Mouse (Mus musculus) embryonic facial prominence, embryonic 10.5 days (tissue): ENCODE data around the gene Moxd1. TPM values are rescaled to one million over a fixed set of nuclear protein-coding genes. Genes with fewer than 3 reads are reported as not detected.

Source experiments
- DNase-seq: peaks from one replicate; pipeline ENCODE4 v3.0.0-alpha.2; 2017; ENCODE audit warnings: low spot score
- H3K27ac ChIP-seq: fragments of 300-500 bp; sonication (generic); replicated peaks from 2 replicates; pipeline ENCODE4 v1.5.1; 2016; ENCODE audit warnings: mild to moderate bottlenecking
- H3K27me3 ChIP-seq: fragments of 300-500 bp; sonication (generic); replicated peaks from 2 replicates; pipeline ENCODE4 v1.6.1; 2016; ENCODE audit warnings: low read depth, mild to moderate bottlenecking; ENCODE audit not compliant: poor library complexity, severe bottlenecking
- H3K36me3 ChIP-seq: fragments of 300-500 bp; sonication (generic); replicated peaks from 2 replicates; pipeline ENCODE4 v1.6.1; 2016; ENCODE audit warnings: mild to moderate bottlenecking, moderate library complexity
- H3K4me1 ChIP-seq: fragments of 300-500 bp; sonication (generic); 2 replicates; pipeline ENCODE4 v1.6.1; 2016
- H3K4me3 ChIP-seq: fragments of 300-500 bp; sonication (generic); 2 replicates; pipeline ENCODE4 v1.5.1; 2016; ENCODE audit warnings: mild to moderate bottlenecking, moderate library complexity
- H3K9me3 ChIP-seq: fragments of 300-500 bp; sonication (generic); 2 replicates; pipeline ENCODE4 v1.6.1; 2016; ENCODE audit warnings: mild to moderate bottlenecking
- WGBS: fragments of 180-500 bp; shearing (Covaris S2); methylation state at CpG from one replicate; pipeline ENCODE4 v1.1.7; 2016; 5-methylcytosine and 5-hydroxymethylcytosine counted together
- polyA plus RNA-seq: library from polyadenylated mRNA; unstranded; fragments of >200 nt; fragmentation: Nextera tagmentation; extraction: Ambion mirVana; gene quantifications from 2 replicates; pipeline ENCODE4 v1.2.1, GENCODE M21; 2016

The Moxd1 gene
- polyA plus RNA-seq, 1 experiment from 2014 or later = 12.8 TPM

DNA sequence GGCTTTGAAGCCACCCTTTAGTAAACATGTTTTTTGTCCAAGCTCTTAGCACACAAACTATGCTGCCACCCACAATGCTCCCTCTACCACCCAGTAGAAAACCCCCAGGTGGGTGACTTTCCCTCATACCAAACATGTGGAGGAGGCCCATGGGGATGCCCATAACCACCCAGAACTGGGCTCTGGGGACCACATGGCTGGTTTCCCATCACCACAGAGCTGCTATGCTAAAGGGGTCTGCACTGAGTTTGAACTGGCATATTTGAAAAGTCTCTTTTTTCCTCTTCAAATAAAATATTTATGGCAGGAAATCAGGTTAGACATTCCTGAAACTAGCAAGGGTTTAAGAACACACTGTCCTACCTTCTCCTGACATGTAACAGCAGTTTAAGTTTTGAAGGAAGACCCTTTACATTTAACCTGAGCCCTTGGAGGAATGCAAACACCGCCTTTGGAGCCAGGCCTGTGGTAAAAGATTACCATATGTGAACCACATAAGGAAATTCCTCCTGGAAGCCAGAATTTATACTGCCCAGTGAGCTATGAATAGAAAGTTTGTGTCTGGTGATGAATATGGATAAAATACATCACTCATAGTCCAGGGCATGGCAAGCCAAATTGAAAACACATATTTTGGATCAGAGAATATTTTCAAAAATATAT lies 117.4 kb downstream of the Moxd1 start:
- WGBS = 46% methylated on average over 1 of the region's 1 CpGs
- no peaks in the 10 kb centered on the region for H3K36me3 ChIP-seq
- DNase-seq = no peak
- peaks cover 14% of the 10 kb centered on the region for H3K4me1 ChIP-seq
- no peak overlapping the region for H3K4me3 ChIP-seq
- H3K27ac ChIP-seq = peak overlapping the region; percentile 51; the same call in 1 of the 2 replicates
- no peaks in the 10 kb centered on the region for H3K27me3 ChIP-seq
- no peaks in the 10 kb centered on the region for H3K9me3 ChIP-seq

DNA sequence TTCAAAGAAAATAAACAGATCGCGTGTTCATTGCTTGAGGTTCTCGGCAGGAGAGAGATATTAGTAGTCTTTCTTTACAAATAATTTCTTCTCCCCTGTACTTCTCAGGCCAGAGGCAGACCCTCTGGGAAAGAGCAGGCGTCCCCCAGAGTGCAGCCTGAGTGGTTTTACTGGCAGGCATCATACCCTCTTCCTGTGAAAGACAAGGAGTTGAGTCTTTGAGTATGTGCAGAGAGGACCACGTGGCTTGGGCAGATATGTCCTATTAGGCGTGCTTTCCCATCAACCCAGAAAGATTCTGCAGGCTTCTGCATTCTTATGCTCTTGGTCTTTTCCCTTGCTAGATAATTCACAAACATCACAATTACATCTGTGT lies 117.9 kb downstream of the Moxd1 start:
- H3K36me3 ChIP-seq = no peaks in the 10 kb centered on the region
- H3K4me3 ChIP-seq = no peak overlapping the region
- 83% methylated on average over 6 of the region's 6 CpGs for WGBS
- H3K27ac ChIP-seq = no peak overlapping the region
- no peaks in the 10 kb centered on the region for H3K9me3 ChIP-seq
- DNase-seq = no peak
- H3K27me3 ChIP-seq = no peaks in the 10 kb centered on the region
- H3K4me1 ChIP-seq = peaks cover 14% of the 10 kb centered on the region

DNA sequence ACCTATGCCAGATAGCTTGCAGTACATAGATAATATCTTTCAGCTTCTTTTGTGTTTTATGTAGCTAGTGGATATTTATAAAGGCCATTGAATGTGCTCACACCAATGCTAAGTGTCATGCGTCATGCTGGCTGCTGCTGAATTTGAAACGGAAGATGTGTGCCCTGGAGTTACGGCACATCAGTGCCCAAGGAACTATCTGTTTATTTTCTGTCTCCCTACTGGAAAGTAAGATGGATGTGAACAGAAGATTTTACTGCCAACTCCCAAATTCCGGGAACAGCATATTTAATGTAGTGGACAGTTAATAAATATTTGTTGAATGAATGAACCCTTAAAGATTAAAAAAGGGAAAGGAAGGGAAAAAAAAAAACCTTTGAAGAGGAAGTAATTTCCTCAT lies 119.8 kb downstream of the Moxd1 start:
- 86% methylated on average over 4 of the region's 4 CpGs for WGBS
- Histone ChIP-seq H3K9me3 (no peaks in the 10 kb centered on the region), H3K4me1 (peaks cover 14% of the 10 kb centered on the region), H3K27ac (no peak overlapping the region), H3K27me3 (no peaks in the 10 kb centered on the region), H3K4me3 (no peak overlapping the region), H3K36me3 (no peaks in the 10 kb centered on the region)
- DNase-seq = no peak

Other genes starting within 250 kb of the Moxd1 start
- gene Taar6, start 237.9 kb upstream of the Moxd1 start, polyA plus RNA-seq = not detected in 2 replicates
- gene Taar7a, start 230.0 kb upstream of the Moxd1 start, polyA plus RNA-seq = not detected in 2 replicates
- not detected in 2 replicates for gene Taar7b, start 223.6 kb upstream of the Moxd1 start, polyA plus RNA-seq
- not detected in 2 replicates for gene Taar7d, start 196.3 kb upstream of the Moxd1 start, polyA plus RNA-seq
- gene Taar7e, start 185.9 kb upstream of the Moxd1 start, polyA plus RNA-seq = not detected in 2 replicates
- gene Taar7f, start 174.0 kb upstream of the Moxd1 start, polyA plus RNA-seq = not detected in 2 replicates
- not detected in 2 replicates for gene Taar8a, start 147.0 kb upstream of the Moxd1 start, polyA plus RNA-seq
- gene Taar8b, start 131.2 kb upstream of the Moxd1 start, polyA plus RNA-seq = not detected in 2 replicates
- gene Taar8c, start 121.6 kb upstream of the Moxd1 start, polyA plus RNA-seq = not detected in 2 replicates
- not detected in 2 replicates for gene Taar9, start 114.0 kb upstream of the Moxd1 start, polyA plus RNA-seq
- gene Stx7, start 74.2 kb upstream of the Moxd1 start, polyA plus RNA-seq = 47.9 and 55.1 TPM in 2 replicates